Mouse (Mus musculus) forebrain, embryonic 16.5 days (tissue): ENCODE results near the gene Gng2. TPM values are rescaled to one million over a fixed set of nuclear protein-coding genes. Genes with fewer than 3 reads are reported as not detected.

Source experiments
- polyA plus RNA-seq: library from polyadenylated mRNA; unstranded; fragments of >200 nt; fragmentation: Nextera tagmentation; extraction: Ambion mirVana; gene quantifications from 2 replicates; pipeline ENCODE4 v1.2.1, GENCODE M21; 2015

The Gng2 gene
- polyA plus RNA-seq, 1 experiment from 2014 or later = 498 TPM

Other genes starting within 250 kb of the Gng2 start
- gene Nid2, start 226.4 kb downstream of the Gng2 start, polyA plus RNA-seq = 28.4 and 39.7 TPM in 2 replicates
- 163 and 184 TPM in 2 replicates for gene Rtraf, start 153.8 kb downstream of the Gng2 start, polyA plus RNA-seq
- gene Saysd1, start 160.9 kb upstream of the Gng2 start, polyA plus RNA-seq = 14.3 and 15.3 TPM in 2 replicates
- 2.5 TPM in 2 replicates for gene Kcnk5, start 204.2 kb upstream of the Gng2 start, polyA plus RNA-seq